Mouse (Mus musculus): ENCODE data around the gene 9130213A22Rik. TPM values are rescaled to one million over a fixed set of nuclear protein-coding genes. Genes with fewer than 3 reads are reported as not detected.
"Not testable (repeated sequence)": the region's sequence is repeated elsewhere in the genome, so short reads cannot be mapped to it uniquely, and the experiment has no call there.

The 9130213A22Rik gene
- total RNA-seq, 2 experiments from 2014 or later = not detected

DNA sequence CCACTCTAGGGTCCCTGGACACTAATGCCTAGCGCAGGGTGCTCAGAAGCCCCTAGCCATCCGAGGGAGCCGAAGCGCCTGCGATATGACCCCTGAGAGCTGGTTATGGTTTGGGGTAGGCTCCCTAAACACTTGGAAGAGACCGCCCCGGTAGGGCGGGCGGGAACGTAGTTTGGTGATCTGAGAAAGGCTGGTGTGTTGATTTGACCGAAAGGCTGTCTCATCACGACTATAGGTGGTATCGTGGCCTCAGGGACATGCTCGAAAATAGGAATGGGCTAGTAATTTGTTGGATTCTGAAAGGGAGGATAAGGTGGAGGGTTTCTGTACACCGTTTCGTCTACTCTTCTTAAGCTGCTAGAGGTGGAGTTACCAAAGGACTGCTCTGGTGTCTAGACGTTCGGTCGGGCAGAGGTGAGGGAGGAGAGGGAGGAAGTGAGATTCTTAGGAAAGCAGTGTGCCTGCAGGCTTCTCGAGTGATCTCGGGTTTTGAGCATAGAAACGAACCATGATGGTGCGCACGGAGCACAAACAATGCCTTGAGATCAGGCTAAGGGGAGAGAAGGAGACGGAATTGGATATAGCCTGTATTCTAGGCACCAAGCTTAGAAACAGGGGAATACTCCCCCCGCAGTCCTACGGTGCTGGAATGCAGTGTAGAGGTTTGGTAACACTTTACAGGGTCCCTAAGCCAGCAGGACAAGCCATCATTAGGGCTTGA, 26.7 kb downstream of the 9130213A22Rik start:
- no peak for ATAC-seq (replicated peaks; ENCODE audit: poor library complexity, severe bottlenecking)

DNA sequence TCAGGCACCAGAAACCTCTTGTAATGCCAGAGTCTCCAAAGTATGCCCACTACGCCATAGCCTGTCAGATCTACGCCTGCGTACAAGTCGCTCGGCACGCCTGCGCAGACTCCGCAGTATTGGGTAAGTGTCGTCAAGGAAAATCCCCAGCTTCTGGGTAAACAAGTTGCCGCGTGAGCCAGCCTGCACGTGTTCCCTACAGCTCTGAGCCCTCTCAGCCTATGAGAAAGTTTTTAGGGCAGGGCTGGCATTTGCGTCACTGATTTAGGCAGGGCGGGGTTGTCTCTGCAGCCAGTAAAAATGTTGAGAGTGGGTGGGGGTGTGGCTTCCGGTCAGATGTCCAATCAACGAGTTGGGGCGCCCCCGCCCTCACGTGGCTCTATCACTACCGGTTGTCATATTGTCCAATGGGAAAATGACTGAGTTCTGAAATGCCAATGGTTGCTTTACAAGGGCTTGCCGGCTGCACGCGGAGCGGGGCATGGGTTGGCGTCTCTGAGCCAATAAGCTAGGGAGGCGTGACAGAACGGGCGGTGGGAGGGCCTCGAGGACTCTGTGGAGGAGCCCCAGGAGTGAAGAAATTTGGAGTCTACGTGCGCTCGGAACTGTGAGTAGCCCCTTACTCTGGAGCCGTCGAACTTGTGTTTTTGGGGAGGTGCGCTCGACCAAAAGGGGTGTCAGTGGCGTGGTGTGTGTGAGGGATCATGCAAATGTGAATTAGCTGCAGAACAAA, 27.5 kb downstream of the 9130213A22Rik start, which contains the start of gene Per1:
TSS of gene Per1 (plus strand) at position 521 of the 733 bp plus-strand sequence.
- ATAC-seq (replicated peaks; ENCODE audit: poor library complexity, severe bottlenecking) = peak; percentile 54

DNA sequence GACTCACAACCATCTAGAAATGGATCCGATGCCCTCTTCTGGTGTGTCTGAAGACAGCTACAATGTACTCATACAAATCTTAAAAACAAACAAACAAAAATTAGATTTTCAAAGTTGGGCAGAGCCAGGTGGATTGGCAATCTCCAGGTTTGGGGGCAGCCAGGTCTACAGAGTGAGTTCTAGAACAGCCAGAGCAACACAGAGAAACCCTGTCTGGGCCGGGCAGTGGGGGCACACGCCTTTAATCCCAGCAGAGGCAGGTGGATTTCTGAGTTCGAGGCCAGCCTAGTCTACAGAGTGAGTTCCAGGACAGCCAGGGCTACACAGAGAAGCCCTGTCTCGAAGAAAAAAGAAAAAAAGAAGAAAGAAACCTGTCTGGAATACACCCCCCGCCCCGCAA, 28.5 kb downstream of the 9130213A22Rik start:
- not testable (repeated sequence) for ATAC-seq (replicated peaks; ENCODE audit: poor library complexity, severe bottlenecking)

DNA sequence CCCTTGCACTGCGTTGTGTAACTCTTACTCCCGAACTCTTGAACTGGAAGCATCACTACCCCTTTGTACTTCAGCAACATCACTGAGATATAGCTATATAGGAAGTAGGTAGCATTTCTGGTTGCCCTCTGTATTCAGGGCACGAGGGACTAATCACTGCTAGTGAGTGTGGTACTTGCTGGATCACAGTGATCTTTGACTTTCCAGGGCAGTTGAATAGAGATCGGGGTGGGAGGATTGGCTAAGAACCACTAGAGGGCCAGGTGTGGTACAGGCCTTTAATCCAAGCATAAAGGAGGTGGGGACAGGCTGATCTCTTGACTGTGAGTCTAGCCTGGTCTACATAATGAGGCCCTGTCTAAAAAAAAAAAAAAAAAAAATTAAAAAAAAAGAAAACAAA, 29.5 kb downstream of the 9130213A22Rik start:
- ATAC-seq (replicated peaks; ENCODE audit: poor library complexity, severe bottlenecking) = no peak

DNA sequence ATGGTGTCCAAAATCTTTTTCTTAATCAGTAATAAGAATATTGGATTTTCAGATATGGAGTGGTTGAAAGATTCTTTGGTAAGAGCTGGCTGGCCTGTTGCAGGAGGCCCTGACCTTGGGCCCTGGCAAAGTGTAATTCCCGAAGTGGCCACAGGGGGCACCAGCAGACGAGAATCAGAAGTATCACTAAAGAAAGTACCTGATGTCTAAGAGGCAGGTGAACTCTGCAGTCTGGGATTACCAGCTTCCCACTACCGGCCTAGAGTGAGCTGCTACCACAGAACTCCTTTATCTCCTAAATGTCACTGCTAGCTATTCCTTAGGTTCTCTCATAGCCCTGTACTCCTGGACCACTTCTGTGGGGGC, 30.0 kb downstream of the 9130213A22Rik start:
- ATAC-seq (replicated peaks; ENCODE audit: poor library complexity, severe bottlenecking) = no peak

DNA sequence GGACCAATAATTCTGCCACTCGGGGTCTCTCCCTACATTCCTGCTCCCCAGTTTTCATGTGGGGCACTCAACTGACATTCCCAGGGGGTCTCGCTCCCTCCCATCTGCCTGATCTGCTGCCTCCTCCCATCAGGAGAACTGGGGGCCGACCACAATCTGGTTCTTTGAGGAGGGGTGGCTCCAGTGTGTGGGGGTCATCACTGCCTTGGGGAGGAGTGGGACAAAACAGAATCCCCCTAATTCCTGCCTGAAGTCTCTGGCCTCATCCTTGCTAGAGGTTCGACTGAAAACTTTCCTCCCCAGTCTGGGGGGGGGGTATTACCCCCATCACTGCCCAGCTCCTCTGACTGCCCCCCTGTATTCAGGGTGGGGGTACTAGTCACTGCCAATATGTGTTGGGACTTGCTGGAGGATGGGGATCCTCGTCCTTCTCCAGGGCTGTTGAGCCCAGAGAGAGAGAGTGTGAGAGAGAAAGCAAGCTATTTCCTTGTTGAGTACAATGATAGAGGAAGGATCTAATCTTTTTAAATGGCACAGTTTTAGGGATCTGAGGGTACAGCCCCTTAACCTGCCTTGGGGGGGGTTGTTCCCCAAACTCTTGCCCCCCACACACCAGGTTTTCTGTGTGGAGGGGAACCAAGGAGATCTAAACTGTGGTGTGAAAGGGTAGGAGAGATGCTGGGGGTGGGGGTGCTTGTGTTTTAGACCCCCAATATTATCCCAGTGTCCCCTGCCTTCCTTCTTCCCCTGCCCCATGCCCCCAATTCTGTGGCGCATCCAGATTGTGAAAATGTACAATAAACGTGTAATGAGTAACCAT, 30.6 kb downstream of the 9130213A22Rik start:
- ATAC-seq (replicated peaks; ENCODE audit: poor library complexity, severe bottlenecking) = no peak

DNA sequence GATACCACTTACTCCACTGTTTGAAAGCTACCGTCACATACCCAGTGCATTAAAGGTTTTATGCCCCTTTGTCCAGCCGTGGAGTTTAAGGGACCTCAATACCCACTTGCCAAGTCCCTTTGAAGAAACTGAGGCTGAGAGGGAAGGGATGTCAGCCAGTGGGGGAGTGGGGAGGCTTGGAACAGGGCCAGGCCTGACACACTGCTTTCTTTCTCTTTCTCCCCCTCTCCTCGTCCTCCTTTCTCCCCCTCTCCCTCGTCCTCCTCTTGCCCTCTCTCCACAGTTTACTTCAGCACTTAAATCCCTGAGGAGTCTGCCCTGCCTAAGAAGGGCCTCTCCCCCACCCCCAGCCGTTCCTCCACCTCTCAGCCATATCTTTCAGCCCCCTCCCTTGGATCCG, 32.0 kb downstream of the 9130213A22Rik start:
- no peak for ATAC-seq (replicated peaks; ENCODE audit: poor library complexity, severe bottlenecking)

DNA sequence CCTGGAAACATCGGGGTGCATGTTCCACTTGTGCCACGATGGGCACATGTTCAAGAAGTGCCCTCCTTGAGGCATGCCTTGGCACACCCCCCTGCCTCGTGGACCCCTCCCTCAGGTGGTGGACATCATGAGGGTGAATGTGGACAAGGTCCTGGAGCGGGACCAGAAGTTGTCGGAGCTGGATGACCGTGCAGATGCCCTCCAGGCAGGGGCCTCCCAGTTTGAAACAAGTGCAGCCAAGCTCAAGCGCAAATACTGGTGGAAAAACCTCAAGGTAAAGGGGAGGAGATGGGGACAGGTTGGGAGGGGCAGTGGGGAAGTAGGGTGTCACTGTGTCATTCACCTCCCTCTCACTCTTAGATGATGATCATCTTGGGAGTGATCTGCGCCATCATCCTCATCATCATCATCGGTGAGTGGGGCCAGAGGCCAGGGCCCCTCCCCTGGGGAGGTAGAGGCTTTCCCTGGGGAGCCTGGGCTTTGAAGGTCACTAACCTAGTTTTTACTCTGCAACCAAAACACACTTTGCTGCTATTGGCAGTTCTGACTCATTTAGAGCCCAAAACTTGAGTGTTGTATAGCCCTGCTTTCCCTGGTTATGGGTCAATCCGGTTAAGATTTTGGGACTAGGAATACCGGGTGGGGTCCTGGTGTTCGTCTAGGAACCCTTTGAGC, 32.6 kb downstream of the 9130213A22Rik start:
- no peak for ATAC-seq (replicated peaks; ENCODE audit: poor library complexity, severe bottlenecking)

DNA sequence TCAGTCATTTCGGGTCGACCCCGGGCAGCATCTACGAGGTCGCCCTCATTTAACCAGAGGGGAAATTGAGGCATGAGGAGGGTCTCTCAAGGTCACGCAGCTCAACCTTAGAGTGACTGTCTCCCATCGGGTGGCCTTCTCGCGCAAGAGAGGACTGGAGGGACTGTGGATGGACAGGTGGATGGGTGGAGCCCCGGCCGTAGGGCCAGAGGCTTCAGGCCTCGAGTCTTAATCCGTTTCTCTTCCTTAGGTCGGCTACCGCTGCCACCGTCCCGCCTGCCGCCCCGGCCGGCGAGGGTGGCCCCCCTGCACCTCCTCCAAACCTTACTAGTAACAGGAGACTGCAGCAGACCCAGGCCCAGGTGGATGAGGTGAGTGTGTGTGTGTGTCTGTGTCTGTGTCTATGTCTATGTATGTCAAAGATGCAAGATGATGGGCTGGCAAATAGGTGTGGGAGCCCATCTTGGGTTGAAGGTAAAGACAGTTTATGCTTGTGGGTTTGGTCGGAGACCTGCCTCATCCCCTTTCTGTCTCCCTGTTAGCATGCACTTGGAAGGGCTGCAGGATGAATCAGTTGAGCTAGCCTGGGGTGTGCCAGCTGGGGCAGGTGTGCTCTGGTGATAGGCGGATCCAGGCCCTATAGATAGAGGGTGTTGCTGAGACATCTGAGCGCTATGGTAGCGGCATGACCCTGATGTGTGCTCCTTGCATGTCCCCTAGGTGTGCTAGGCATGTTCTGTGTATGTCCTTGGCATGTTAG, 33.4 kb downstream of the 9130213A22Rik start:
- ATAC-seq (replicated peaks; ENCODE audit: poor library complexity, severe bottlenecking) = peak; percentile 12; the same call in 1 of the 2 replicates

DNA sequence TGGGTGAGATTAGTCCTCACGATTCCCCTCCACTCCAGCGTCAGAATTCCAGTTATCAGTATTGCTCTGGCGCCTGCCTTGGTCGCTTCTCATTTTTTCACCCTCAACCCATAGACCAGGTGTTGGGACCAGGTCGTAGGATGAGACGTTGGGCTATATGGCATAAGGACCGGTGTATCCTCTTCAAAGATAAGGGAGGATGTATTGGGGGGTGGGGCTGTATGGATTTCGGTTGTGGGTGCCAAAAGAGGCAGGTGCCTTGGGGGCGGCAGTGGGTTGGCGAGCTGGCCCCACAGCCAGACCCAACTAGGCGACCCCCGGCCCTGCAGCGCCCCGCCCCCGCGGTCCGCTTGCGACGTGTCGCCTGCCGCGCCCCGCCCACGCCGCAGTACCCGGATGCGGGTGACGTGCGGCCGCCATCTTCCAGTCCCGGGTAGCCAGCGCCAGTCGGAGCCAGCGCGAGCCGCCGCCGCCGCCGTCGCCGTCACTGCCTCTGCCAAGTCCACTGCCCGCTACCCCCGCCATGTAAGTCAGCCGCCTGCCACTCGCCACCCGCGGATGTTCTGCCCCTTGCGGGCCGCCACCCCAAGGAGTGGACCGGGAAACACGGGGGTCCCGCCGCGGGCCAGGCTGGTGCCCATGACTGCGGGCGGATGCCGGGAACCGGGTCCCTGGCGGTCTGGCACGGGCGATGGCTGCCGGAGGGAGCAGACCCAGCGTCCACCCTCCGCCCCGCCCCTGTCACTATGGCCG, 34.1 kb downstream of the 9130213A22Rik start, which contains the start of gene Vamp2:
TSS of gene Vamp2 (plus strand) at position 388 of the 753 bp plus-strand sequence.
- ATAC-seq (replicated peaks; ENCODE audit: poor library complexity, severe bottlenecking) = peak; percentile 75

DNA sequence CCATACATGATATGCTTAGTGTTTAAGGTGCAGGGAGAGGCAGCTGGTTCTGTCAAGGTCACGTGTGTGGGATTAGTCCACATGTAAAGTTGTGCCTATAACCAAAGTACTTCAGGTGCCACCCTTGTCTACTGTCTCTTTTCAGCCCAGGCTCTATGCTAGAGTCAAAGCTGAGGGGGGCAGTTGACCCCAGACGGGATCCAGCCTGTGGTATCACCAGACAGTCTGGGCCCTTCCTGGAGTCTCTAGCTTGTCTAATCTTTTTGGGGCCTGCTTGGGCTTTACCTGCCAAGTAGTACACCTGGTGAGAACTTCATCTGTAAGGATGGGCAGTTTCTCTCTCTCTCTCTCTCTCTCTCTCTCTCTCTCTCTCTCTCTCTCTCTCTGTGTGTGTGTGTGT, 34.8 kb downstream of the 9130213A22Rik start:
- ATAC-seq (replicated peaks; ENCODE audit: poor library complexity, severe bottlenecking) = no peak

DNA sequence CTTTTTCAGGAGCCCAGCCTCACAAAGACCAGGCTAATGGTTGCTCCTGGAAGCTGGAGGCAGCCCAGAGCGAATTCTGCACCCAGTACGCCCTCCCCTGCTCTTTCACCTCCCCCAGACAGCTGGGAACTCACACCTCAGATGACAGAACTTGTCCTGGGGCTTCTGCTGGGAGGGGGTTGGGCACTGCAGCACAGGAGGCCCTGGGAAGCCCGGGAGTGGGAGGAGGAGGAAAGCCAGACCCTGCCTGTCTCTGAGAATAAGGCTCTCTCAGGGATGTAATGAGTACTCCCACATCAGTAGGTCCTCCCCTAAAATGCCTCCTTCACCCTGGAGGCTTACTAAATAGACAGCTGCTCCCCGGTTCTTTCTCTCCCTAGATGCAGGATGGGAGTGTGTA, 35.3 kb downstream of the 9130213A22Rik start:
- ATAC-seq (replicated peaks; ENCODE audit: poor library complexity, severe bottlenecking) = no peak

DNA sequence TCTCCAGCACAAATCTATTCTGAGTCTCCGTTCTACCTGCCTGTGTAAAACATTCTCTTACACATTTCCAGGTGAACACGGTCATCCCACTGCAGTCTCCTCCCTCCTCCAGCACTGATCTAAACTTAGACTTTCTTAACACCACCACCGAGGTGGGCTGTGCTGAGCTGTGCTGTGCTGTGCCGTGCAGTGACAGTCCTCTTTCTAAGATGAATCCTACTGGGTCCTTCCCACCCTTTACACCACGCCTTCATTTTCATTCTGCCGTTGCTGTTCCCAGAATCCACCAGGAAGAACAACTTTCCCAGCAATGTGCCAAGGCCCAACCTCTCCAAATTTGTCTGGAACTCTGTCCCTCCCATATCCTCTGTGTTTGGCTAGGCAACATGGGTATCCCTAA, 36.0 kb downstream of the 9130213A22Rik start:
- no peak for ATAC-seq (replicated peaks; ENCODE audit: poor library complexity, severe bottlenecking)

DNA sequence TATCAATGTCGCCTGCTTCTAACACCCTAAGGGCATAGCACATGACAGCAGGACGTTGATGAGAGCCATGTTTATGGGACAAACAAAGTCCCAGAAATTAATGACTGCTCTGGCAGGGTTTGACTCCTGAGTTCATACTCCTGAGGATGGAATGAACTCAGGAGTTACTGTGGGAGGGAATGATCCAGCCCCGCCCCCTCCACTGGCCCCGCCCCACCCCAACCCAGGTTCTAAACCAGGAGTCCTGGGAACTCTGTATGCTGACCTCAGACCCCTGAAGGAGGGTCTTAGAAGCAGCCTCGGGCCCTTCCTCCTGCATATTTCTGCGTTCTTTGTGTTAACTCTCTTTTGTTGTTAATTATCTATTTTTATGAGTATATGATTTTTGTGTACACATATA, 36.8 kb downstream of the 9130213A22Rik start:
- ATAC-seq (replicated peaks; ENCODE audit: poor library complexity, severe bottlenecking) = no peak

DNA sequence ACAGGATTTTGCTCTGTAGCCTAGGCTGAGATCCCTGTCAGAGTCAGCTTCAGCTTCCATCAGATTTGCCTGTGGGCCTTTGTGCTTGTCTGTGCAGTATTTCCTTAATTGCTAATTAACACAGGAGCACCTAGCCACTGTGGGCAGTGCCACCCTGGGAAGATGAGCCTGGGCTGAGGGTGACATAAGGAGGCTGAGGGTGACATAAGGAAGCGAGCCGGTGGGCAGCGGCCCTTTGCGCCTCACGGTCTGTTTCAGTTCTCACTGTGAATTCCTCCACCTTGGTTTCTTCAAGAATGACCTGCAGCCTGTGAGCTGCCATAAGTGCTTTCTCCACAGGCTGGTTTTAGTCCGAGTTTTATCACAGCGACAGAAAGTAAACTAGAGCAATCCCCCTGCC, 40.8 kb downstream of the 9130213A22Rik start:
- no peak for ATAC-seq (replicated peaks; ENCODE audit: poor library complexity, severe bottlenecking)

DNA sequence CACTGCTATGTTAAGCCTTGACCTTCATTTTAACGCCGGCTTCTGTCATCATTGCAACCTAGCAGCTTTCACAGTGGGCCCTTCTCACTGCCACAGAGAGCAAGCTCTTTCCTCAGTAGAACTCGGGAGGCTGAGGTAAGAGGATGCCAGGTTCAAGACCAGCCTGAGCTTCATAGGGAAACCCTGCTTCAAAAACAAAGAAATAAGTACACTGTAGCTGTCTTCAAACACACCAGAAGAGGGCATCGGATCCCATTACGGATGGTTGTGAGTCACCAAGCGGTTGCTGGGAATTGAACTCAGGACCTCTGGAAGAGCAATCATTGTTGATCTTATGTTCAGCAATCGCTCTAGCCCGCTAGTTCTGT, 41.5 kb downstream of the 9130213A22Rik start:
- ATAC-seq (replicated peaks; ENCODE audit: poor library complexity, severe bottlenecking) = no peak

DNA sequence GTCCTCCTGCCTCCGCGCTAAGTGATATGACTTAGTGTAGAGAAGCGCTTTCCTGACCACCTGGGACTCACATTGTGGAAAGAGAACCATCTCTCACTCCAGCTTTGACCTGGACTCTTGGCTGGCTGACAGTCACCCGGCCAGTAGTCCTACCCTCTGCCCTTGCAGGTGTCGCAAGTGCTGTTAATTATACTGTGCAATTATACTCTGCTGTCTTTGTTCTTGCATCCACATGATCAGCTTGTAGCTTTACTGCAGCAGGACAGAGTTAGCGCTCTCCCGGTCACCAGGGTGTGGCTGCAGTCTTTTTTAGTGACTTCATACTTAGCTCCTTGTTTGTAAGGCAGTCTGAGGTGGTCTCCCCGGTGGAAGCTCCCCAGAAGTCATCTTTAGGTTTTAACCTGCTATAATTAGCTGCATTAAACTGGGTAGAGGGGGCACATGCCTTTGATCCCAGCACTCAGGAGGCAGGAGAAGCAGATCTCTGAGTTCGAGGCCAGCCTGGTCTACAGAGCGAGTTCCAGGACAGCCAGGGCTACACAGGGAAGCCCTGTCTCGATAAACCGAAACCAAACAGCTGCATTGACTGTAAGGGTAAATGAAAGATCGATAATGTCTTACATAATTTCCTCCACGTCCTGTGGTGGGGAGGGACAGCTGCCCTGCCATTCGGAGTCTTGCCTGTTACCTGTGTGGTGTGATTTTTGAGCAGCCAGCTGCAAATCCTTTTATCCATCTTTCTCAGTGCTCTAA, 42.1 kb downstream of the 9130213A22Rik start:
- 0 out of 2 replicates have a peak, but pooled peaks have one; percentile 12 for ATAC-seq (replicated peaks; ENCODE audit: poor library complexity, severe bottlenecking)

DNA sequence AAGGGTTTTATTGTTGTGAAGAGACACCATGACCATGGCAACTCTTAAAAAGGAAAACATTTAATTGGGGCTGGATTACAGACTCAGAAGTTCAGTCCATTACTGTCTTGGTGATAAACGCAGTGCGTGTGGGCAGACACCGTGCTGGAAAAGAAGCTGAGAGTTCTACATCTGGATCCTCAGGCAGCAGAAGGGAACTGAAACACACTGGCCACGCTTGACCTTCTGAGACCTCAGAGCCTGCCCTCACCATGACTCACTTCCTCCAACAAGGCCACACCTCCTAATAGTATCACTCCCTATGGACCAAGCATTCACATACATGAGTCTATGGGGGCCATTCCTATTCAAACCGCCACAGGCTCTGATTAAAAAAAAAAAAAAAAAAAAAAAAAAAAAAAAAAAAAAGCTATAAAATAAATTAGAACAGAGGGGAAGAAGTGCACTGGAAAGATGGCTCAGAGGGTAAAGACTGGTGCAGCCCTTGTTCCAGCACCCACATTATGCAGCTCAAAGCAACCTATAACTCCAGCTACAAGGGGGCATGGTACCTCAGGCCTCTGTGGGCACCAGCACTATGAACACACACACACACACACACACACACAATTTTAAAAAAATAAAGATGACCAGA, 43.5 kb downstream of the 9130213A22Rik start:
- peak; percentile 89 for ATAC-seq (replicated peaks; ENCODE audit: poor library complexity, severe bottlenecking)

Measured in granulocyte monocyte progenitor cell, adult 5-6 weeks (primary cell).